Mouse (Mus musculus): ENCODE measurements around the gene Sprr2a2. TPM values are rescaled to one million over a fixed set of nuclear protein-coding genes. Genes with fewer than 3 reads are reported as not detected.
"Not testable (repeated sequence)": the region's sequence is repeated elsewhere in the genome, so short reads cannot be mapped to it uniquely, and the experiment has no call there.

Gene Sprr2a2
- polyA plus RNA-seq, 1 experiment from 2014 or later: 2.0 TPM

DNA sequence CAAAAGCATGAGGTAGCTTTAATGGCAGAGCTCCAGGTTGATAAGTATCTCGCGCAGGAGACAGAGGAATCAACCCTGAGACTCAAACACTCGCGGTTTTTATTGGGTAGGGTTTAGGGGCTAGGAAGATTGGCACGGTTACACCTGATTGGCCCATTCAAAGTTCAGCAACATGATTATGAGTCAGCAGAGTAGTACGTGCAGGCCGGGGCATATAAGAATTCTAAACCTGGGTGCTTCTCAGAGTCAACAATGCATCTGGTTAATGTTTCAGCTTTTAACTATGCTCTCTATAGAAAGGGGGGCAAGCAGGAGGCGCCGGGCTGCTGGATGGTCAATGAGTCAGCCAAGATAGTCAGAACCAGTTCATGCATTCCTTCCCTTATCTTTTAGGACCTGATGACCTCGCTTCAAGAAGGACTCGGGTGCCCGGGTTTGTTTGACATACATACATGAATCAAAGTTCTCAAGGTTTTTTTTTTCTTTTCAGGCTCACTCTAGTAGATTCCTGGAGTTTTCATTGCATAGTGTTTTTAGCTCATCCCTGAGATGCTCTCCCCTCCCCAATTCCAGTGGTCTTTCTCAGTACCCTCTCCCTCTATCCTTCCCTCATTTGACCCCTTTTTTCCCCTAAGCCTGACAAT lies 65.4 kb downstream of the Sprr2a2 start:
- H3K4me3 ChIP-seq; H3K27me3 ChIP-seq (replicated peaks); H3K4me1 ChIP-seq; H3K27ac ChIP-seq (replicated peaks); H3K9ac ChIP-seq; H3K9me3 ChIP-seq; H3K36me3 ChIP-seq; H3K4me2 ChIP-seq; ATAC-seq (ENCODE audit: extremely low read depth, insufficient number of reproducible peaks, low FRiP score, low TSS enrichment): not testable (repeated sequence)
- WGBS: 21% methylated on average over 5 of the region's 12 CpGs

DNA sequence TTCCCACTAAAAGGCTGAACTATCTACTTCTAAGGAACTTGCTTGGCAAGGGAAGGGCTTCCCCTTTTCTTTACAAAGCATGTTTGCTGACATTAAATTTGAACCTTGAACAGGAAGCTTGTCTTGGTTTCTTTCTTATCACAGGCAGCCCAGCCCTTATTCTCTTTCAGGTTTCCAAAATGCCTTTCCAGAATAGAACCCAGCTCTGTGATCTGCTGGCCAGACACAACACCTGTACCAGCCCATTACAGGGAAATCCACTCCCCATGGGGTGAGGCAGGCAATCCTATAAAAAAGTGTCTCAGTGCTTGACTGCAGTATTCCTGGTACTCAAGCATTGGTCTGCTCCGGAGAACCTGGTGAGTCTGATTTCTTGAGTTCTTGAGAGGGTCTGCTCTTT lies 69.4 kb downstream of the Sprr2a2 start, which contains the start of gene Sprr2a3:
Gene Sprr2a3 (plus strand): TSS at position 317 of the 400 bp plus-strand sequence.
- H3K36me3 ChIP-seq; H3K4me2 ChIP-seq; H3K9ac ChIP-seq; H3K27ac ChIP-seq (replicated peaks); H3K4me1 ChIP-seq; H3K27me3 ChIP-seq (replicated peaks); H3K4me3 ChIP-seq; ATAC-seq (ENCODE audit: extremely low read depth, insufficient number of reproducible peaks, low FRiP score, low TSS enrichment); H3K9me3 ChIP-seq: not testable (repeated sequence)
- WGBS: 90% methylated on average over 1 of the region's 1 CpGs

DNA sequence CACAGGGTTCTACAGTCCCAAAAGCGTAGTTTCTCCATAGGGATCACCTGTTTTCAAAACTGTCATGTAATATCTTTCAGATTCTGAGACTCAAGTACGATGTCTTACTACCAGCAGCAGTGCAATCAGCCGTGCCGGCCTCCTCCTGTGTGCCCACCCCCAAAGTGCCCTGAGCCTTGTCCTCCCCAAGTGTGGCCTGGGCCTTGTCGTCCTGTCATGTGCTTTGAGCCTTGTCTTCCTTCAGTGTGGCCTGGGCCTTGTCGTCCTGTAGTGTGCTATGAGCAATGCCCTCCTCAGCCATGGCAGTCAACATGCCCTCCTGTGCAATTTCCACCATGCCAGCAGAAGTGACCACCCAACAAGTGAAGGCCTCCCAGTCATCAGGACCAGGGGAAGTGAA lies 72.8 kb downstream of the Sprr2a2 start:
- not testable (repeated sequence) for H3K4me1 ChIP-seq; H3K4me3 ChIP-seq; H3K9me3 ChIP-seq; H3K36me3 ChIP-seq; H3K9ac ChIP-seq; H3K4me2 ChIP-seq; H3K27ac ChIP-seq (replicated peaks); ATAC-seq (ENCODE audit: extremely low read depth, insufficient number of reproducible peaks, low FRiP score, low TSS enrichment); H3K27me3 ChIP-seq (replicated peaks)
- 65% methylated on average over 3 of the region's 6 CpGs for WGBS

Other genes starting within 250 kb of the Sprr2a2 start
- not detected in 2 replicates for gene Pglyrp3, start 201.3 kb upstream of the Sprr2a2 start, polyA plus RNA-seq (2015; fragmentation: Nextera tagmentation; extraction: Ambion mirVana)
- 0.34 and 0.52 TPM in 2 replicates for gene Lor, start 132.8 kb upstream of the Sprr2a2 start, polyA plus RNA-seq (2015; fragmentation: Nextera tagmentation; extraction: Ambion mirVana)
- gene Prr9, start 92.0 kb upstream of the Sprr2a2 start, polyA plus RNA-seq (2015; fragmentation: Nextera tagmentation; extraction: Ambion mirVana): not detected in 2 replicates
- gene Lelp1, start 73.2 kb upstream of the Sprr2a2 start, polyA plus RNA-seq (2015; fragmentation: Nextera tagmentation; extraction: Ambion mirVana): not detected in 2 replicates
- gene Sprr2a1, start 121 bp upstream of the Sprr2a2 start, polyA plus RNA-seq (2015; fragmentation: Nextera tagmentation; extraction: Ambion mirVana): not detected in 2 replicates
- gene Sprr2a3, start 69.5 kb downstream of the Sprr2a2 start, polyA plus RNA-seq (2015; fragmentation: Nextera tagmentation; extraction: Ambion mirVana): not detected in 2 replicates
- not detected in 2 replicates for gene Sprr2b, start 100.7 kb downstream of the Sprr2a2 start, polyA plus RNA-seq (2015; fragmentation: Nextera tagmentation; extraction: Ambion mirVana)
- not detected in 2 replicates for gene Sprr2d, start 123.2 kb downstream of the Sprr2a2 start, polyA plus RNA-seq (2015; fragmentation: Nextera tagmentation; extraction: Ambion mirVana)
- not detected in 2 replicates for gene Sprr2e, start 136.2 kb downstream of the Sprr2a2 start, polyA plus RNA-seq (2015; fragmentation: Nextera tagmentation; extraction: Ambion mirVana)
- not detected in 2 replicates for gene Sprr2f, start 149.3 kb downstream of the Sprr2a2 start, polyA plus RNA-seq (2015; fragmentation: Nextera tagmentation; extraction: Ambion mirVana)
- not detected in 2 replicates for gene Sprr2h, start 169.8 kb downstream of the Sprr2a2 start, polyA plus RNA-seq (2015; fragmentation: Nextera tagmentation; extraction: Ambion mirVana)
- not detected in 2 replicates for gene Sprr2i, start 192.1 kb downstream of the Sprr2a2 start, polyA plus RNA-seq (2015; fragmentation: Nextera tagmentation; extraction: Ambion mirVana)
- gene Sprr2j-ps, start 202.2 kb downstream of the Sprr2a2 start, polyA plus RNA-seq (2015; fragmentation: Nextera tagmentation; extraction: Ambion mirVana): not detected in 2 replicates
- gene Gm9774, start 213.5 kb downstream of the Sprr2a2 start, polyA plus RNA-seq (2015; fragmentation: Nextera tagmentation; extraction: Ambion mirVana): 6.5 and 6.8 TPM in 2 replicates
- gene Sprr2k, start 216.7 kb downstream of the Sprr2a2 start, polyA plus RNA-seq (2015; fragmentation: Nextera tagmentation; extraction: Ambion mirVana): not detected in 2 replicates
- gene Sprr1b, start 222.9 kb downstream of the Sprr2a2 start, polyA plus RNA-seq (2015; fragmentation: Nextera tagmentation; extraction: Ambion mirVana): not detected in 2 replicates
- not detected in 2 replicates for gene Sprr3, start 242.8 kb downstream of the Sprr2a2 start, polyA plus RNA-seq (2015; fragmentation: Nextera tagmentation; extraction: Ambion mirVana)